Mouse (Mus musculus): ENCODE results near the gene Ccin. TPM values are rescaled to one million over a fixed set of nuclear protein-coding genes. Genes with fewer than 3 reads are reported as not detected.

The Ccin gene
- polyA plus RNA-seq, 1 experiment, result 0.04 TPM

DNA sequence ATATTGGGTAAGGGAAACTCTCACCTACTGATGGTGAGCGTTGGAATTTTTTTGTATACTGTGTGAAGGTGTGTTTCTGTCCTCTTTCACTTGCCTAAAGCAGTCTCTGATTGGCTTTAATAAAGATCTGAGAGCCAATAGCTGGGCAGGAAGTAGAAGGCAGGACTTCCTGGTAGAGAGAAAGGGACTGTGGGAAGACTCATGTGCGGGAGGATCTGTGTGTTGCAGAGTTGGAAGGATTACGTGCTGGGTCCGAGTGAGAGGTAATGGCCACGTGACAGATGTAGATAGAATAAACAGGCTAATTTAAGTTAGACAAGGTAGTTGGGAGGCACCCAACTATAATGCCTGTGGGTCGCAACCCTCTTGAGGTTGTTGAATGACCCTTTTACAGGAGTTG is 20.3 kb downstream of the Ccin start:
- no peaks in the 10 kb centered on the region for H3K36me3 ChIP-seq (ENCODE audit: control insufficient read depth, insufficient read depth)
- no peak for TF ChIP-seq USF1 (IDR thresholded peaks at IDR 0.05; ENCODE audit: low read depth)
- TF ChIP-seq MAX (IDR thresholded peaks at IDR 0.05), result no peak
- no peak for TF ChIP-seq CTCF (IDR thresholded peaks at IDR 0.05; ENCODE audit: control insufficient read depth, insufficient read depth, insufficient read length)
- no peak for TF ChIP-seq FOSL1 (IDR thresholded peaks at IDR 0.05; ENCODE audit: insufficient read depth, low read length, poor library complexity, severe bottlenecking)
- no peak for TF ChIP-seq MYOG (IDR thresholded peaks at IDR 0.05; ENCODE audit: control insufficient read depth, extremely low read depth, insufficient read length)
- no peak for TF ChIP-seq CEBPB (IDR thresholded peaks at IDR 0.05; ENCODE audit: low read depth)
- TF ChIP-seq MYOD1 (IDR thresholded peaks at IDR 0.05; ENCODE audit: control insufficient read depth, insufficient read length, low read depth), result no peak
- H3K79me2 ChIP-seq (ENCODE audit: control insufficient read depth, insufficient read depth), result no peaks in the 10 kb centered on the region
- H3ac ChIP-seq (ENCODE audit: control insufficient read depth, insufficient read length, low read depth), result no peak overlapping the region
- no peak overlapping the region for H3K4me3 ChIP-seq (ENCODE audit: insufficient read depth, poor library complexity, severe bottlenecking)
- no peaks in the 10 kb centered on the region for H3K79me3 ChIP-seq (ENCODE audit: low read depth)
- no peaks in the 10 kb centered on the region for H3K27me3 ChIP-seq (ENCODE audit: control insufficient read depth, insufficient read depth, insufficient read length)

DNA sequence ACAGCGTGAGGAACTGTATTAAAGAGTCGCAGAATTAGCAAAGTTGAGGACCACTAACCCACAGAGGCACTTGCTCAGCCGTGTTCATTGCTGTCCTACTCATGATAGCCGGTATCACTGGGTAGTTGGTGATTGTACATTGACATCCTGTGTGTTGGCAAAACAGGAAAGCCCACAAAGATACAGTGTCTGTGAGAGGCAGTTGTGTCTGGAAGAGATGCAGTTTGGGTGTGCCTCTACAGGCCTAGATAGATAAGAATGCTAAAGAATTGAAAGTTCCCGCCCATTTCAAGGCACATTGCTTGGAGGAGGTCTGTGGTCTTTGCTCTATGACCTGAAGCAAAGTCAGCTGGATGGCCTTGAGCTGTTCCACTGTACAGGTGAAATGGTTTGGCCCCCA is 20.8 kb downstream of the Ccin start, which contains the start of gene Clta:
TSS of gene Clta (plus strand) at position 327 of the 400 bp plus-strand sequence.
- Histone ChIP-seq H3ac (ENCODE audit: control insufficient read depth, insufficient read length, low read depth) (no peak within 1 kb of the TSS), H3K36me3 (ENCODE audit: control insufficient read depth, insufficient read depth) (no peaks in the 10 kb centered on the region), H3K79me2 (ENCODE audit: control insufficient read depth, insufficient read depth) (no peaks in the 10 kb centered on the region), H3K79me3 (ENCODE audit: low read depth) (no peaks in the 10 kb centered on the region), H3K27me3 (ENCODE audit: control insufficient read depth, insufficient read depth, insufficient read length) (no peaks in the 10 kb centered on the region), H3K4me3 (ENCODE audit: insufficient read depth, poor library complexity, severe bottlenecking) (no peak within 1 kb of the TSS)
- TF ChIP-seq CTCF (IDR thresholded peaks at IDR 0.05; ENCODE audit: control insufficient read depth, insufficient read depth, insufficient read length) (no peak), MAX (IDR thresholded peaks at IDR 0.05) (no peak), CEBPB (IDR thresholded peaks at IDR 0.05; ENCODE audit: low read depth) (no peak), FOSL1 (IDR thresholded peaks at IDR 0.05; ENCODE audit: insufficient read depth, low read length, poor library complexity, severe bottlenecking) (no peak), MYOD1 (IDR thresholded peaks at IDR 0.05; ENCODE audit: control insufficient read depth, insufficient read length, low read depth) (no peak), USF1 (IDR thresholded peaks at IDR 0.05; ENCODE audit: low read depth) (no peak), MYOG (IDR thresholded peaks at IDR 0.05; ENCODE audit: control insufficient read depth, extremely low read depth, insufficient read length) (no peak)

DNA sequence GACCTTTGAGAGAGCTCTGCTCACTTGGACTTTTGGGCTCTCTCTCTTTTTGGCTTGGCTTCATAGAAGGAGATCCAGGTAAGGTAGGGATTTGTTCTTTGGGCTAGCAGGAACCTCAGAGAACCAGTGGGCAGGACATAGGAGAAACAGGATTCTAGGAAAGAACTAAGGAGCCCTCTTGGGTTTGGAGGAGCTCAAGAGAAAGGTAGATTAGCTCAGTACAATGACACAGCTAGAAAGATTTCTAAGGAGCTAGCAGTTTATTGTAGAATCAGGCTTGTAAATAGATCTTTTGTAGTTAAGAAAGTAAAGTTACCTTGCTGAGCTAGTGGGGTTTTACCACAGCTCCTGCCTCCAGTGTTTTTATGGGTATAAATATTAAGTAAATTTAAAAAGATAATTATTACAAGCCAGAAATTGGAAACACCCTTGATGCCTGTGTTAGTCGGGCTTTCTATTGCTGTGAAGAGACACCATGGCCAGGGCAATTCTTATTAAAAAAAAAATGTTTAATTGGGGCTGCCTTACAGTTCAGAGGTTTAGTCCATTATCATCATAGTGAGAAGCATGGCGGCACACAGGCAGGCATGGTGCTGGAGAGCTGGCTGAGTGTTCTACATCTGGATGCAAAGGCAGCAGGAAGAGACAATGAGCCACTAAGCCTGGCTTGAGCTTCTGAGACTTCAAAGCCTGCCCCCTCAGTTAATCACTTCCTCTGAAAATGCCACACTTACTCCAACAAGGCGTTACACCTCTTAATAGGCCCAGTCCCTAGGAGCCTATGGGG is 21.5 kb downstream of the Ccin start:
- Histone ChIP-seq H3K79me2 (ENCODE audit: control insufficient read depth, insufficient read depth) (no peaks in the 10 kb centered on the region), H3K4me3 (ENCODE audit: insufficient read depth, poor library complexity, severe bottlenecking) (no peak overlapping the region), H3K79me3 (ENCODE audit: low read depth) (no peaks in the 10 kb centered on the region), H3ac (ENCODE audit: control insufficient read depth, insufficient read length, low read depth) (no peak overlapping the region), H3K27me3 (ENCODE audit: control insufficient read depth, insufficient read depth, insufficient read length) (no peaks in the 10 kb centered on the region), H3K36me3 (ENCODE audit: control insufficient read depth, insufficient read depth) (no peaks in the 10 kb centered on the region)
- TF ChIP-seq FOSL1 (IDR thresholded peaks at IDR 0.05; ENCODE audit: insufficient read depth, low read length, poor library complexity, severe bottlenecking), result no peak
- TF ChIP-seq MAX (IDR thresholded peaks at IDR 0.05), result no peak
- TF ChIP-seq MYOD1 (IDR thresholded peaks at IDR 0.05; ENCODE audit: control insufficient read depth, insufficient read length, low read depth), result no peak
- no peak for TF ChIP-seq CTCF (IDR thresholded peaks at IDR 0.05; ENCODE audit: control insufficient read depth, insufficient read depth, insufficient read length)
- no peak for TF ChIP-seq USF1 (IDR thresholded peaks at IDR 0.05; ENCODE audit: low read depth)
- TF ChIP-seq MYOG (IDR thresholded peaks at IDR 0.05; ENCODE audit: control insufficient read depth, extremely low read depth, insufficient read length), result no peak
- TF ChIP-seq CEBPB (IDR thresholded peaks at IDR 0.05; ENCODE audit: low read depth), result no peak

DNA sequence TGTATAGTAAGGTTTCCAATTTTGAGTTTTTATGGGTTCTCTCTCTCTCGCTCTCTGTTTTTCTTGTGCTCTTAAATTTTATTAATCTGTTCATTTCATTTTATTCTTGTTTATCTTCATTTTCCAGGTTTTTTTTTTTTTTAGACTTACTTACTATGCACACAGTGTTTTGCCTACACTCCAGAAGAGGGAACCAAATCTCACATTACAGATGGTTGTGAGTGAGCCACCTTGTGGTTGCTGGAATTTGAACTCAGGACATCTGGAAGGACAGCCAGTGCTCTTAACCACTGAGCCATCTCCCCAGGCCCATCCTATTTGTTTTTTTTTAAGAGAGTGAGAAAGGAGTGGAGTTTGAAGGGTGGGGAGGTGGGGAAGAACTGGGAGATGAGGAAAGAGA is 26.9 kb downstream of the Ccin start:
- no peak overlapping the region for H3ac ChIP-seq (ENCODE audit: control insufficient read depth, insufficient read length, low read depth)
- H3K27me3 ChIP-seq (ENCODE audit: control insufficient read depth, insufficient read depth, insufficient read length), result no peaks in the 10 kb centered on the region
- H3K79me3 ChIP-seq (ENCODE audit: low read depth), result peaks cover 27% of the 10 kb centered on the region
- no peak overlapping the region for H3K4me3 ChIP-seq (ENCODE audit: insufficient read depth, poor library complexity, severe bottlenecking)
- H3K36me3 ChIP-seq (ENCODE audit: control insufficient read depth, insufficient read depth), result peaks cover 5% of the 10 kb centered on the region
- H3K79me2 ChIP-seq (ENCODE audit: control insufficient read depth, insufficient read depth), result peaks cover 35% of the 10 kb centered on the region
- TF ChIP-seq MYOD1 (IDR thresholded peaks at IDR 0.05; ENCODE audit: control insufficient read depth, insufficient read length, low read depth) (no peak), USF1 (IDR thresholded peaks at IDR 0.05; ENCODE audit: low read depth) (no peak), CTCF (IDR thresholded peaks at IDR 0.05; ENCODE audit: control insufficient read depth, insufficient read depth, insufficient read length) (no peak), FOSL1 (IDR thresholded peaks at IDR 0.05; ENCODE audit: insufficient read depth, low read length, poor library complexity, severe bottlenecking) (no peak), MYOG (IDR thresholded peaks at IDR 0.05; ENCODE audit: control insufficient read depth, extremely low read depth, insufficient read length) (no peak), CEBPB (IDR thresholded peaks at IDR 0.05; ENCODE audit: low read depth) (no peak), MAX (IDR thresholded peaks at IDR 0.05) (no peak)

DNA sequence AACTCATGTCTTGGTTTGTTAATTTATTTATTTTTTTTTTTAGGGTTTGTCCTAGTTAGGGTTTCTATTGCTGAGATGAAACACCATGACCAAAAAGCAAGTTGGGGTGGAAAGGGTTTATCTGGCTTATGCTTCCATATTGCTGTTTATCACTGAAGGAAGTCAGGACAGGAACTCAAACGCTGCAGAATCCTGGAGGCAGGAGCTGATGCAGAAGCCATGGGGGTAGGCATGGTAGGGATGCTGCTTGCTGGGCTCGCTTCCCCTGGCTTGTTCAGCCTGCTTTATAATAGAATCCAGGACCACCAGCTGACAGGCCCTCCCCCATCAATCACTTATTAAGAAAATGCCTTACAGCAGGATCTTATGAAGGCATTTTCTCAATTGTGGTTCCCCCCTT is 27.6 kb downstream of the Ccin start:
- H3ac ChIP-seq (ENCODE audit: control insufficient read depth, insufficient read length, low read depth), result no peak overlapping the region
- peaks cover 11% of the 10 kb centered on the region for H3K36me3 ChIP-seq (ENCODE audit: control insufficient read depth, insufficient read depth)
- peaks cover 42% of the 10 kb centered on the region for H3K79me2 ChIP-seq (ENCODE audit: control insufficient read depth, insufficient read depth)
- H3K79me3 ChIP-seq (ENCODE audit: low read depth), result peaks cover 34% of the 10 kb centered on the region
- no peak overlapping the region for H3K4me3 ChIP-seq (ENCODE audit: insufficient read depth, poor library complexity, severe bottlenecking)
- no peaks in the 10 kb centered on the region for H3K27me3 ChIP-seq (ENCODE audit: control insufficient read depth, insufficient read depth, insufficient read length)
- TF ChIP-seq MAX (IDR thresholded peaks at IDR 0.05) (no peak), USF1 (IDR thresholded peaks at IDR 0.05; ENCODE audit: low read depth) (no peak), MYOG (IDR thresholded peaks at IDR 0.05; ENCODE audit: control insufficient read depth, extremely low read depth, insufficient read length) (no peak), CTCF (IDR thresholded peaks at IDR 0.05; ENCODE audit: control insufficient read depth, insufficient read depth, insufficient read length) (no peak), MYOD1 (IDR thresholded peaks at IDR 0.05; ENCODE audit: control insufficient read depth, insufficient read length, low read depth) (no peak), FOSL1 (IDR thresholded peaks at IDR 0.05; ENCODE audit: insufficient read depth, low read length, poor library complexity, severe bottlenecking) (no peak), CEBPB (IDR thresholded peaks at IDR 0.05; ENCODE audit: low read depth) (no peak)
